ENCODE assay signal across 7 mouse cellular contexts in the genomic region with DNA sequence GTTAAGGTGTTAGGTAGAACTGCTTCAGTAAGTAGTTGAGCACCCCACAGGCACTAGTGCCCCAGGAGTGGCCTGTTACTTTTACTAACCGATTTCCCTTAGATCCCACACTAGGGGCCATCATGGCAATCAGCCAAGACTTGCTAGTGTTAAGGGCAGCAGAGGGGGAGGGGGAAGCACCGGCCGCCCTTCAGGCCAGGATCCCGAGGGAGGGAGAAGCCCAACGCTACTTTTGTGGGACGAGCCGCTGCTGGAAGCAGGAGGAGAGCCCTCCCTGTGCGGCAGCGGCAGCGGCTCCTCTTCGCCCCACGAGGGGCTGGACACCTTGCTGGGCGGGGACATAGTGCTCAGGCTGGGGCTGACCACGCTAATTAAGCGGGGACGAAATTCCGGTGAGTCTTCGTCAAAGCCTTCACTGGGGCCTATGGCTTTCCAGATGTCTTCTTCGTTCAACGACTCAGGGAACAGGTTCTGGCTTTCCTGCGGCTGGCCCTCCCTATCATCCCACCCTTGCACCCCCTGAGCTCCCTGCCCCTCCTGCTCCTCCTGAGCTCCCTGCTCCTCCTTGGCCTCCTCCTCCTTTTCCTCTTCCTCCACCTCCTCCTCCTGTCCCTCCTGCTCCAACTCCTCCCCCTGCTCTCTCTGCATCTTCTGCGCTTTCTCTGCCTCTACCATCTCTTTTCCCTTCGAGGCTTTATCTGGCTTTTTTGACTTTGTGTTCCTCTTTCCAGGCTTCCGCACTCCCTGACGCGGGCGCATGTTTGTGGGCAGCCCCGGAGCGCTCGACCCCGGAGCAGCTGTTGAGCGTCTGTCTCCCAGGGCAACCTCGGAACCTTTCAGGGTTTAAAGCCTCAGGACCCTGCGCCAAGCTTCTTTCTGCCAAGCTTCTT. TPM values are rescaled to one million over a fixed set of nuclear protein-coding genes. Genes with fewer than 3 reads are reported as not detected.
A peak's percentile ranks its signal among the peaks of the same experiment; 100 is the strongest.
DNase-seq lines count a peak whose midpoint lies in the region; ATAC-seq and TF ChIP-seq lines count a peak whose summit lies in the region.

A gene (minus strand): TSS at position 802 of the 890 bp plus-strand sequence.

- no peak for TF ChIP-seq POLR2A in small intestine, adult 2 months (IDR thresholded peaks at IDR 0.05; ENCODE audit: low read depth, low read length)

- peak within 1 kb of the TSS; percentile 61 for H3K9ac ChIP-seq in hindbrain, postnatal 0 days (replicated peaks; ENCODE audit: low read length)
- H3K9ac ChIP-seq in limb, embryonic 11.5 days (ENCODE audit: low read length): peak within 1 kb of the TSS; percentile 55

- WGBS in hindbrain, postnatal 0 days: under 1% methylated on average over 32 of the region's 34 CpGs
- WGBS in limb, embryonic 11.5 days: 0% methylated on average over 33 of the region's 34 CpGs
- WGBS in midbrain, embryonic 10.5 days: under 1% methylated on average over 34 of the region's 34 CpGs
- 1% methylated on average over 34 of the region's 34 CpGs for WGBS in small intestine, adult 2 months

- no peaks in the 10 kb centered on the region for H3K9me3 ChIP-seq in hindbrain, postnatal 0 days (ENCODE audit: low read length)
- no peaks in the 10 kb centered on the region for H3K9me3 ChIP-seq in limb, embryonic 11.5 days (ENCODE audit: control insufficient read depth, low read length)
- H3K9me3 ChIP-seq in midbrain, embryonic 10.5 days (replicated peaks): no peaks in the 10 kb centered on the region; the same call in 1 of the 2 replicates

- DNase-seq in R1 (ENCODE audit: low read depth, low spot score): peak; percentile 59
- peak; percentile 40 to 46 for DNase-seq in cerebellum, adult 18-20 months
- DNase-seq in forelimb bud, embryonic 11.5 days (ENCODE audit: low read depth, low spot score): peak; percentile 46
- DNase-seq in hindbrain, postnatal 0 days (ENCODE audit: low spot score): peak; percentile 70
- DNase-seq in limb, embryonic 11.5 days (ENCODE audit: low spot score): peak; percentile 65
- peak; percentile 78 for DNase-seq in midbrain, embryonic 10.5 days (ENCODE audit: low spot score)

- H3K4me3 ChIP-seq in hindbrain, postnatal 0 days (ENCODE audit: low read length): peak within 1 kb of the TSS; percentile 53
- peak within 1 kb of the TSS; percentile 47 for H3K4me3 ChIP-seq in limb, embryonic 11.5 days (ENCODE audit: low read depth, low read length)
- peak within 1 kb of the TSS; percentile 69 for H3K4me3 ChIP-seq in midbrain, embryonic 10.5 days
- peak within 1 kb of the TSS; percentile 70 for H3K4me3 ChIP-seq in small intestine, adult 2 months (ENCODE audit: low read depth, low read length)

- peak; percentile 86 for ATAC-seq in hindbrain, postnatal 0 days
- ATAC-seq in limb, embryonic 11.5 days (ENCODE audit: insufficient number of reproducible peaks, low FRiP score, low TSS enrichment, low read depth): peak; percentile 79

- no peak for TF ChIP-seq CTCF in hindbrain, postnatal 0 days (IDR thresholded peaks at IDR 0.05; ENCODE audit: low read depth)
- no peak for TF ChIP-seq CTCF in small intestine, adult 2 months (IDR thresholded peaks at IDR 0.05; ENCODE audit: extremely low read depth, insufficient read length, insufficient replicate concordance, low read depth, low read length)

- no peak within 1 kb of the TSS; the same call in 1 of the 2 replicates for H3K27ac ChIP-seq in hindbrain, postnatal 0 days
- no peak within 1 kb of the TSS for H3K27ac ChIP-seq in limb, embryonic 11.5 days (replicated peaks; ENCODE audit: low read depth, low read length)
- H3K27ac ChIP-seq in midbrain, embryonic 10.5 days (replicated peaks): peak within 1 kb of the TSS; percentile 84
- H3K27ac ChIP-seq in small intestine, adult 2 months (ENCODE audit: insufficient read depth, low read depth, low read length): no peak within 1 kb of the TSS

- no peaks in the 10 kb centered on the region for H3K27me3 ChIP-seq in hindbrain, postnatal 0 days (ENCODE audit: insufficient read depth, low read length)
- H3K27me3 ChIP-seq in limb, embryonic 11.5 days (ENCODE audit: control insufficient read depth, insufficient read depth, low read length): no peaks in the 10 kb centered on the region
- H3K27me3 ChIP-seq in midbrain, embryonic 10.5 days (ENCODE audit: low read depth, poor library complexity, severe bottlenecking): peaks cover 7% of the 10 kb centered on the region
- peaks cover 10% of the 10 kb centered on the region for H3K27me3 ChIP-seq in small intestine, adult 2 months (ENCODE audit: control insufficient read depth, insufficient read depth, low read length)

- H3K4me1 ChIP-seq in hindbrain, postnatal 0 days (ENCODE audit: insufficient read depth, low read length): no peaks in the 10 kb centered on the region
- 0 out of 2 replicates have a peak, but pooled peaks cover 4% of the 10 kb centered on the region for H3K4me1 ChIP-seq in limb, embryonic 11.5 days (ENCODE audit: control insufficient read depth, insufficient read depth, low read length)
- peaks cover 18% of the 10 kb centered on the region for H3K4me1 ChIP-seq in midbrain, embryonic 10.5 days
- peaks cover 6% of the 10 kb centered on the region for H3K4me1 ChIP-seq in small intestine, adult 2 months (ENCODE audit: control insufficient read depth, insufficient read depth, insufficient read length, low read length)

- H3K4me2 ChIP-seq in hindbrain, postnatal 0 days (ENCODE audit: low read depth, low read length): peak within 1 kb of the TSS; percentile 99
- H3K4me2 ChIP-seq in limb, embryonic 11.5 days (ENCODE audit: low read depth, severe bottlenecking): peak within 1 kb of the TSS; percentile 89

- H3K36me3 ChIP-seq in hindbrain, postnatal 0 days (ENCODE audit: insufficient read depth, low read length): no peaks in the 10 kb centered on the region
- H3K36me3 ChIP-seq in limb, embryonic 11.5 days (ENCODE audit: control insufficient read depth, insufficient read depth, low read length): no peaks in the 10 kb centered on the region
- H3K36me3 ChIP-seq in midbrain, embryonic 10.5 days: no peaks in the 10 kb centered on the region
- H3K36me3 ChIP-seq in small intestine, adult 2 months (ENCODE audit: control insufficient read depth, insufficient read depth, low read length): no peaks in the 10 kb centered on the region

RNA-seq across cellular contexts. Expression of the gene that starts here (rescaled TPM):
- 0.18 TPM in 1 of 2 replicates, not detected in the other for total RNA-seq in hindbrain, postnatal 0 days (2014; rRNA removed)
- polyA plus RNA-seq in hindbrain, postnatal 0 days (2015; fragmentation: Nextera tagmentation; extraction: Ambion mirVana): 0.42 and 0.44 TPM in 2 replicates
- 0.08 TPM in 1 of 2 replicates, not detected in the other for polyA plus RNA-seq in limb, embryonic 11.5 days (2014; fragmentation: Nextera tagmentation; extraction: Ambion mirVana)
- 0.05 TPM in 1 of 2 replicates, not detected in the other for polyA plus RNA-seq in midbrain, embryonic 10.5 days (2016; fragmentation: Nextera tagmentation; extraction: Ambion mirVana)
- not detected in 2 replicates for polyA plus RNA-seq in small intestine, adult 2 months (2012; rRNA removed)

Comparison
In these comparisons a context has a peak if more than half of its experiments do, and no peak if none do; other contexts are left out.
1. Peak in DNase-seq, ATAC-seq, H3K4me3 ChIP-seq, H3K9ac ChIP-seq and H3K4me2 ChIP-seq in hindbrain, postnatal 0 days; RNA of the gene not detected or under 1 TPM.
2. Peak in DNase-seq, ATAC-seq, H3K4me3 ChIP-seq, H3K9ac ChIP-seq and H3K4me2 ChIP-seq in limb, embryonic 11.5 days; RNA of the gene not detected or under 1 TPM.
3. Peak in DNase-seq, H3K4me3 ChIP-seq and H3K27ac ChIP-seq in midbrain, embryonic 10.5 days; RNA of the gene not detected or under 1 TPM.